In genomic region chr4:129547631-129548030, GRCm38 (mm10) we compare ENCODE assay signal across 8 mouse cellular contexts. TPM values are rescaled to one million over a fixed set of nuclear protein-coding genes. Genes with fewer than 3 reads are reported as not detected.
DNase-seq lines count a peak whose midpoint lies in the region; ATAC-seq and TF ChIP-seq lines count a peak whose summit lies in the region.
"Not testable (repeated sequence)": the region's sequence is repeated elsewhere in the genome, so short reads cannot be mapped to it uniquely, and the experiment has no call there.
"Had no signal": no experiment of that assay in that cellular context is flagged by ENCODE, and none has a peak within 500 bp of the region (broad histone marks: within the 10 kb centered on the region; RNA-seq: fewer than 3 reads in every experiment).

No protein-coding gene starts in this region.

- DNase-seq in CD4-positive, CD25-positive, alpha-beta regulatory T cell, adult 2 months (ENCODE audit: low read depth, low spot score), result peak; percentile 41
- DNase-seq in MEL (ENCODE audit: low read depth, low spot score), result peak; percentile 82

- peak; percentile 40 for ATAC-seq in CD4-positive, CD25-positive, alpha-beta regulatory T cell, adult 4 months
- ATAC-seq in activated CD4-positive, CD25-positive, alpha-beta regulatory T cell, adult 4 months, result peak; percentile 34
- ATAC-seq in inflammation-experienced regulatory T-cells, adult 6 months, result peak; percentile 53

- not testable (repeated sequence) for H3K4me3 ChIP-seq in MEL (ENCODE audit: control insufficient read depth in 1 of 2, insufficient read depth in 1 of 2, low read depth in 2 of 2, low read length in 2 of 2)

- H3K9ac ChIP-seq in MEL (ENCODE audit: control insufficient read depth, low read depth, low read length, poor library complexity, severe bottlenecking), result 0 out of 2 replicates have a peak overlapping the region, but pooled peaks have one; percentile 26

- peaks cover 0 to 17% of the 10 kb centered on the region in 2 experiments; a peak in 2 of 4 replicates for H3K36me3 ChIP-seq in MEL (ENCODE audit: control insufficient read depth in 1 of 2, insufficient read depth in 2 of 2, low read length in 2 of 2)

- not testable (repeated sequence) for H3K79me2 ChIP-seq in MEL (ENCODE audit: control insufficient read depth, insufficient read depth, low read length, poor library complexity)

- not testable (repeated sequence) for H3K27me3 ChIP-seq in MEL (ENCODE audit: control insufficient read depth in 1 of 2, insufficient read depth in 2 of 2, low read length in 2 of 2)

- TF ChIP-seq EP300 in MEL (IDR thresholded peaks at IDR 0.05; ENCODE audit: low read depth in 1 of 2, low read length in 2 of 2), result peak in 1 of 2 experiments; percentile 64; a peak in 2 of 4 replicates

- not testable (repeated sequence) for TF ChIP-seq POLR2A in MEL (IDR thresholded peaks at IDR 0.05; ENCODE audit: control insufficient read depth in 1 of 2, insufficient read depth in 1 of 2, low read depth in 1 of 2, low read length in 2 of 2, poor library complexity in 1 of 2)

- peak overlapping the region; percentile 83 for H3K27ac ChIP-seq in MEL (ENCODE audit: control insufficient read depth, low read depth, low read length)

- not testable (repeated sequence) for H3K9me3 ChIP-seq in MEL (replicated peaks; ENCODE audit: insufficient read depth, low read length)

- TF ChIP-seq CTCF in MEL (IDR thresholded peaks at IDR 0.05 in 2 of 3, conservative IDR thresholded peaks at IDR 0.05 in 1 of 3; ENCODE audit: control insufficient read depth in 1 of 3, insufficient read depth in 1 of 3, low read depth in 2 of 3, low read length in 3 of 3, poor library complexity in 1 of 3, severe bottlenecking in 1 of 3), result not testable (repeated sequence)

- not testable (repeated sequence) for TF ChIP-seq RAD21 in MEL (IDR thresholded peaks at IDR 0.05; ENCODE audit: low read depth, low read length)

- H3K4me1 ChIP-seq in MEL (ENCODE audit: control insufficient read depth in 1 of 2, insufficient read depth in 2 of 2, low read length in 2 of 2), result peaks cover 8 to 14% of the 10 kb centered on the region in 2 experiments

TF ChIP-seq in MEL, 35 proteins besides CTCF, POLR2A, EP300 and RAD21:
- peak; percentile 33; the same call in 1 of the 2 replicates for TF ChIP-seq SIN3A (IDR thresholded peaks at IDR 0.05; ENCODE audit: low read length)
- peak; percentile 93 for TF ChIP-seq ZNF384 (IDR thresholded peaks at IDR 0.05; ENCODE audit: low read depth, low read length)
- TF ChIP-seq MYB (IDR thresholded peaks at IDR 0.05; ENCODE audit: low read depth, low read length), result 0 out of 2 replicates have a peak, but pooled peaks have one; percentile 38
- TF ChIP-seq ETS1 (IDR thresholded peaks at IDR 0.05; ENCODE audit: low read depth, low read length), result peak; percentile 47; the same call in 1 of the 2 replicates

RNA-seq across cellular contexts. Expression of gene Hdac1, which starts 5.1 kb away (rescaled TPM):
- polyA plus RNA-seq in CD4-positive, CD25-positive, alpha-beta regulatory T cell, adult 4 months (2017; shearing (Covaris generic)), result 100 to 1,000 TPM; 270 to 328 TPM
- 38.9 and 47.9 TPM in 2 replicates for total RNA-seq in MEL (2012; rRNA removed)
- 100 to 1,000 TPM; 108 to 185 TPM for polyA plus RNA-seq in MEL (2012; ENCODE audit: insufficient read depth in 1 of 2, insufficient read length in 2 of 2, low read depth in 1 of 2, low replicate concordance in 2 of 2, missing spikeins in 1 of 2)
- polyA plus RNA-seq in activated CD4-positive, CD25-positive, alpha-beta regulatory T cell, adult 4 months (2017; shearing (Covaris generic)), result 100 to 1,000 TPM; 225 to 283 TPM
- polyA plus RNA-seq in inflammation-experienced regulatory T-cells, adult 6 months (2017; shearing (Covaris generic)), result 100 to 1,000 TPM; 256 to 267 (median 261) TPM

RNA-seq across cellular contexts. Expression of gene Lck, which starts 25.8 kb away (rescaled TPM):
- polyA plus RNA-seq in CD4-positive, CD25-positive, alpha-beta regulatory T cell, adult 4 months (2017; shearing (Covaris generic)), result 1,000 to 10,000 TPM; 1,549 to 2,173 TPM
- total RNA-seq in MEL (2012; rRNA removed), result 2.7 and 3.6 TPM in 2 replicates
- polyA plus RNA-seq in MEL (2012; ENCODE audit: insufficient read depth in 1 of 2, insufficient read length in 2 of 2, low read depth in 1 of 2, low replicate concordance in 2 of 2, missing spikeins in 1 of 2), result 1 to 10 TPM in 1 of 2 experiments, not detected in 1; 6.9 TPM
- 1,000 to 10,000 TPM; 1,301 to 1,674 TPM for polyA plus RNA-seq in activated CD4-positive, CD25-positive, alpha-beta regulatory T cell, adult 4 months (2017; shearing (Covaris generic))
- polyA plus RNA-seq in inflammation-experienced regulatory T-cells, adult 6 months (2017; shearing (Covaris generic)), result 1,000 to 10,000 TPM; 1,449 to 1,788 (median 1,727) TPM

RNA-seq across cellular contexts. Expression of gene Fam167b, which starts 30.7 kb away (rescaled TPM):
- polyA plus RNA-seq in CD4-positive, CD25-positive, alpha-beta regulatory T cell, adult 4 months (2017; shearing (Covaris generic)), result under 1 TPM in 1 of 2 experiments, not detected in 1; 0.86 TPM
- not detected in 2 replicates for total RNA-seq in MEL (2012; rRNA removed)
- polyA plus RNA-seq in MEL (2012; ENCODE audit: insufficient read depth in 1 of 2, insufficient read length in 2 of 2, low read depth in 1 of 2, low replicate concordance in 2 of 2, missing spikeins in 1 of 2), result not detected
- 1 to 10 TPM; 1.3 to 1.6 TPM for polyA plus RNA-seq in activated CD4-positive, CD25-positive, alpha-beta regulatory T cell, adult 4 months (2017; shearing (Covaris generic))
- polyA plus RNA-seq in inflammation-experienced regulatory T-cells, adult 6 months (2017; shearing (Covaris generic)), result under 1 TPM in 2 of 3 experiments, not detected in 1; 0.97 to 0.98 TPM
- total RNA-seq: ES-E14, G1E had no signal
- polyA plus RNA-seq: G1E, Patski had no signal

RNA-seq across cellular contexts. Expression of gene Marcksl1, which starts 34.2 kb away (rescaled TPM):
- 1 to 10 TPM; 2.3 to 2.6 TPM for polyA plus RNA-seq in CD4-positive, CD25-positive, alpha-beta regulatory T cell, adult 4 months (2017; shearing (Covaris generic))
- total RNA-seq in MEL (2012; rRNA removed), result 25.3 and 26.9 TPM in 2 replicates
- 10 to 100 TPM in 1 of 2 experiments, not detected in 1; 62.7 TPM for polyA plus RNA-seq in MEL (2012; ENCODE audit: insufficient read depth in 1 of 2, insufficient read length in 2 of 2, low read depth in 1 of 2, low replicate concordance in 2 of 2, missing spikeins in 1 of 2)
- 1 to 10 TPM; 3.6 to 3.8 TPM for polyA plus RNA-seq in activated CD4-positive, CD25-positive, alpha-beta regulatory T cell, adult 4 months (2017; shearing (Covaris generic))
- polyA plus RNA-seq in inflammation-experienced regulatory T-cells, adult 6 months (2017; shearing (Covaris generic)), result 1 to 10 TPM; 2.7 to 4.9 (median 4.4) TPM

RNA-seq across cellular contexts. Expression of gene Eif3i, which starts 52.8 kb away (rescaled TPM):
- 100 to 1,000 TPM; 337 to 353 TPM for polyA plus RNA-seq in CD4-positive, CD25-positive, alpha-beta regulatory T cell, adult 4 months (2017; shearing (Covaris generic))
- total RNA-seq in MEL (2012; rRNA removed), result 766 and 806 TPM in 2 replicates
- 100 to 1,000 TPM; 396 to 730 TPM for polyA plus RNA-seq in MEL (2012; ENCODE audit: insufficient read depth in 1 of 2, insufficient read length in 2 of 2, low read depth in 1 of 2, low replicate concordance in 2 of 2, missing spikeins in 1 of 2)
- 100 to 1,000 TPM; 377 to 435 TPM for polyA plus RNA-seq in activated CD4-positive, CD25-positive, alpha-beta regulatory T cell, adult 4 months (2017; shearing (Covaris generic))
- polyA plus RNA-seq in inflammation-experienced regulatory T-cells, adult 6 months (2017; shearing (Covaris generic)), result 100 to 1,000 TPM; 335 to 403 (median 335) TPM

Comparison
In these comparisons a context has a peak if more than half of its experiments do, and no peak if none do; other contexts are left out.
1. RNA of gene Lck, which starts 25.8 kb away (polyA plus RNA-seq): 1,549 to 2,173 TPM in CD4-positive, CD25-positive, alpha-beta regulatory T cell, adult 4 months, 1,449 to 1,788 TPM in inflammation-experienced regulatory T-cells, adult 6 months and 1,301 to 1,674 TPM in activated CD4-positive, CD25-positive, alpha-beta regulatory T cell, adult 4 months; 6.9 TPM in MEL; every median in the first group is over 100 times any median in the second.
2. Peak in every context shown above with its lines, with median percentiles within 50 percentile points of each other: ATAC-seq.